Mouse (Mus musculus) right cerebral cortex, adult 18-20 months (tissue): ENCODE measurements at regions not wholly inside any gene's neighbourhood (a gene's known extent, or its start where the extent isn't known, plus 50 kb on each side); places are given as distances from the start of the nearest gene placed in this dataset.

Source experiments
- DNase-seq: peaks from one replicate; pipeline ENCODE4 v3.0.0; 2022; ENCODE audit warnings: mixed read lengths

DNA sequence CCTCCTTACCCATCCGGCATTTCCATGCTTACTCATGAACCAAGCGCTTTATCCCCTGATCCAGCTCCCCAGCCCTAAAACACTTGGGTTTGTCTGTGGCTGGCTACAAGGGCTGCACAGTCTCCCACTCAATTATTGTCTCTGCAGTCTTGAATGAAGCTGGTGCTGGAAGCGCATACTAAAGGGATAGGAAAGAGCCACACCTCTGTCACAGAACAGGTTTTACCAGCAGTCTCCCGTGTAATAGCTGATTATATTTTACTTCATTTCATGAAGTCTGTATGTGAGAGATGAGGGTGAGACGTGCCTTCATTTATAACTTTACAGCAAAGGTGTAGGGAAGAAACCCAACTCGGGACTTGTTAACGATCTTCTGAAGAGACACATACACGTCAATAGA, 167.0 kb upstream of the Adgrl2 start:
- DNase-seq = no peak

DNA sequence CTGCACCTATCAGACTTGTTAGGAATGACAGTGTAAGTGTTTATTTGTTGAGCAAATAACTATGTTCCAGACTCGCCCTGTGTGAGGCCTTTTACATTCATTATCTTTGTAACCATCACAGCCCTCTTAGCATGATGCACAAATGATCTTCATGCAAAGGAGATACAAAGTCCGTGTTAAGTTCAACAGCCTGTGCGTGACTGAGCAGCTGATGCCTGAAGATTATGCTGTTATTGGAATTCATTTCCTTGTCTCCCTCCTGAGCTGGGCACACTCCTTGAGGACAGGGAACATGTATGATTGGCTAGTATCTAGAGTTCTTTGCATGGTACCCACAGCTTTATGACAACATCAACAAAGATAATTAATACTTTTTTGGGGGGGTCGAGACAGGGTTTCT, 162.0 kb upstream of the Adgrl2 start:
- DNase-seq = no peak

GRCm38 (mm10) chr3:149150796-149151195, 160.4 kb upstream of the Adgrl2 start:
- no peak for DNase-seq

GRCm38 (mm10) chr3:149148608-149149007, 158.3 kb upstream of the Adgrl2 start:
- DNase-seq = no peak

GRCm38 (mm10) chr3:149147916-149148315, 157.6 kb upstream of the Adgrl2 start:
- DNase-seq = no peak

DNA sequence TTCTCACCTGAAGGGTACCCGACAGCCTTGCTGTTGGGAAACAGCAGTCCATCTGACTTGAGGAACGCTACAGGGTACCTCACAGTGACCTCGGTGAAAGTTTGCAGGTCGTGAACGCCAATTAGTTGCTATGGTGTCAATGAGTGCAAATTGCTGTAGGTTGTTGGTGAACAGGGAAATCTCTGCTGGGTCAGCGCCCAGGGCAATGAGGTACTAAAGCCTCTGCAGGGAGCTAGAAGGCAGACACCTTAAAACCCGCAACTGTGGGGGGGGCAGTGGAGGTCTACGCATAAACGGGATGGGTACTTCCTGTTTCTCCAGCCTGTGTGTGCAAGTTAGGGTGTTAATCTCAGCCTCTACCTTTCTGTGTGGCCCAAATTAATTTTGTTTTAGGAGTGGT, 156.3 kb upstream of the Adgrl2 start:
- DNase-seq = no peak

- DNase-seq = no peak
Observed at GRCm38 (mm10) chr3:149140461-149140860, 150.1 kb upstream of the Adgrl2 start.

DNA sequence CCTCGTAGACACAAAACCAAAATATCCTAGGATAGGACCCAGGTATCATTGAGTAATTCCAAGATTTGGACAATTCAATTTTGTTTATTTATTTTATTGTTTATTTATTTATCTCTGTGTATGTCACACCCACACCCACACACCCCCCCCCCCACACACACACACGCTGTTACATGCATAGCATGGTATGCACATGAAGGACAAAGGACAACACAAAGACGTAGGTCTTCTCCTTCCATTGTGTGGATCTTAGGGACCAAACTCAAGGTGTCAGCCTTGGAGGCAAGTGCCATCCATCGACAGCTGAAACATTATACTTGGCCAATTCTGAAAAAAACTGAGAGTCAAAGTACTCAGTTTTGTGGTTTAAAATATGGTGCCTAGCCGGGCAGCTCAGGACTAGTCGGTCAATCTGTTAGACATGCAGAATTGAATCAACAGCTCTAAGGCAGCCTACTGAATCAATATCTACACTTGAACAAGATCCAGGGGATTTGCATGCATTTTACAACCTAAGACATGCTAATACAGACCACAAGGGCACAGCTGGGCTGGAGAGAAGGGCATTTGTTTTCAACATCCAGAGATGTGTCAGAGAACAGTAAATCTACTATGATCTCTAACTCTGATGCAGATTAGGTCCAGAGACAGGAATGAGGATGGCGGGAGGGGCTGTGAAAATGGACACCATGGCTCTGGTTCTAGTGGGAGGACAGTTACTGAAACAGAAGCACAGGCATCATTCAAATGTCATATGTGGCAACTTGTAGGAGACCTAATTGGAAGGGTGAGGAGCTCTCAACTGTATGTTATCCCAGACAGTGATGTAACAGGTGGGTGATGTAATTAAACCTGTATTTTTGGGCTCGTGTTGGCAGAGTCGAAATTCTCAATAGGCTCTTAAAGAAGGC, 143.9 kb upstream of the Adgrl2 start:
- DNase-seq = no peak

GRCm38 (mm10) chr3:149118806-149119205, 128.5 kb upstream of the Adgrl2 start:
- DNase-seq = no peak

DNA sequence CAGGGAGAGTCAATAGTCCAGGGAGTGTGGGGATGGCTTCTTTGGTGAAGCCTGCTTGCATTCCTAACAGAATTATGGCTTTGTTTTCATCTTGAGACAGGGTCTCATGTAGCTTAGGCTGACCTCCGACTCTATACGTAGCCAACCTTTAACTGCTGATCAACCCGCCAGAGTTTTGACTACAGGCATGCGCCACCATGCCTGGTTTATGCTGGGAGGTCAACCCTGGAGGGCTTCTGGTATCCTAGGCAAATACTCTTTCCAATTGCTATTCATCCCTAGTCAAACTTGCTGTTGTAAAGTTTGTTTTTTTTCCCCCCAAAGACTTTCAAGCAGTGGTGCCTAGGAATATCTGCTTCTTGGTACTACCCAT, 127.3 kb upstream of the Adgrl2 start:
- DNase-seq = no peak

DNA sequence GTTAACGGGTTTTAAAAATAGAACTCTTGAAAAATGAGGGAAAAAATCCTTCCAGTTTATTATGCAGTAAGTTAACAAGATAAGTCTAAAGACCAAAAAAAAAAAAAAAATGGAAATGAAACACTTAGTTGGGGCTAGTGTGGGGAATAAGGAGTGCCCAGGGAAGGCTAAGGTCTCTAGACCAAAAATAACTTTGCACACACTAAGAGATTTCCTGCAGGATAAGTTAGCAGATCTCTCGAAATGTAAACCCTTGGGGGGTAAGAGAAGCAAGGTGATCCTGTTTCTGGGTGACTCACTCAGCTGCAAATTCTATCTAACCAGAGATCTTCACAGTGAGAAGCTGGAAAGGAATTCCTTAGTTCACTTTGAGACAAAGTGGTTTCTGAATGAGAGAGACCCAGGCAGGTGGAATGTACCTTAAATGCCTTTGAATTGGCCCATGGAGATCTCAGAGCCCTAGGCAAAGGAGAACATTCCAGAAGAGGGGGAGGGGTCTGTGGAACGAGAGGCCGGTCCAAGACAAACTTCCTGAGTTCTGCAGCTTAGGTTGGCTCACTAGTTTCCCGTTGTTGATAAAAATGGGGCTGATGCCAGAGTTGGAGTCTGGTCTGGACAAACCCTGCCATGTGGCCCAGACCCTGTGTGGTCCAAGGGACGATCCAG, 126.8 kb upstream of the Adgrl2 start:
- DNase-seq = no peak

GRCm38 (mm10) chr3:149116604-149117003, 126.2 kb upstream of the Adgrl2 start:
- no peak for DNase-seq

DNA sequence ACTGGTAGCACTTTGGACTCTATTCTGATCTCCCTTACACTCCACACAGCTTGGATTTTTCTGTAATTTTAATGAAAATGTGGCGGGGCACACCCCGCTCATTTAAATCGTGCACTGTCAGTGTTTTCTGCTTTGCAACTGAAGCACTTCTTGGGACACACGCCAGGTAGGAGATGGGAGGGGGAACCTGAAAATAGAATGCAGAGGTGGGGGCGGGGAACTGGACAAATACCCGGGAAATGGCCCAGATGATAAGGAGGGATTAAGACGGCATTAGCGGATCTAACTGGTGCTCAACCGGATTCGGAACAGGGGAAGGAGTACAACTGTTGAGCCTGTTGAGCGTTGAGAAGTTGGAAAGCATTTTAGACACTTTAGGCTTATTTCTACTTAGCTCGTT, 125.5 kb upstream of the Adgrl2 start:
- no peak for DNase-seq

DNA sequence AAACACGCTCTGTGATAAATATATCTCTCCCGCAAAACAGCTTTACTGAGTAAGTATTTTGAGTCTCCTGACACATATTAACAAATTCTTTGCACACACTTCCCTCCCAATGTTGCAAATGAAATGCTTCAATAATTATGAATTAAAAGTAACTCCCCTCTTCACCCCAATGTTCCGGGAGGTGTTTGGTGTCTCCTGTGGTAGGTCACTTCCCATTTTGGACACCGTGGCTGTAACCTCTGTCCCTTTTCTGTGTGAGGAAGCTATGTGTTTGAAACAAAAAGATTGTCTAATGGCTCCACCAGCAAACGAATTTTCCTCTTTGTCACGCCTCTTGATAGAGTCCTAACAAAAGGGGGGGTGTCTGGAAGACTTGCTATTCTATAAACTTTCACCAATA, 122.5 kb upstream of the Adgrl2 start:
- no peak for DNase-seq

GRCm38 (mm10) chr3:149111529-149112439, 121.4 kb upstream of the Adgrl2 start:
- no peak for DNase-seq

GRCm38 (mm10) chr3:149110831-149111230, 120.5 kb upstream of the Adgrl2 start:
- DNase-seq = no peak

- DNase-seq = no peak
Observed at GRCm38 (mm10) chr3:149105709-149106450, 115.5 kb upstream of the Adgrl2 start.

- DNase-seq = no peak
Observed at GRCm38 (mm10) chr3:149105181-149105580, 114.8 kb upstream of the Adgrl2 start.

DNA sequence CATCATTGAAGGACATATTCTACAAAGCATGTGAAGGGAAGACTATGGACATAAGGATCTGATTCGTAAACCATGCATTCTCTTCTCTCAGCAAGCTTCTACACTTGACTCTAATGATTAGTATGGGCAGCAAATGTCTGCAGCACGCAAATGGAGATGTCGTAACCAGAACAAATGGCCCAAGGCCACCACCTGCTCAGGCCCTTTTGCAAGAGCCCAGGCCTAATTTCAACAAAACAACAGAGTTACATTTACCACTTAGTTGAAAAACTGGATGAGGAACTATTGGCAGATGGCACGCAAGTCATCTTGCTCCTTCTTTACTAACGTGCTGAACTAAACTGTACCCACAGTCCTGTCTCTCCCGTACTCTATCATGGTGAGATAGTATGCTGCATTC, 113.7 kb upstream of the Adgrl2 start:
- DNase-seq = no peak

DNA sequence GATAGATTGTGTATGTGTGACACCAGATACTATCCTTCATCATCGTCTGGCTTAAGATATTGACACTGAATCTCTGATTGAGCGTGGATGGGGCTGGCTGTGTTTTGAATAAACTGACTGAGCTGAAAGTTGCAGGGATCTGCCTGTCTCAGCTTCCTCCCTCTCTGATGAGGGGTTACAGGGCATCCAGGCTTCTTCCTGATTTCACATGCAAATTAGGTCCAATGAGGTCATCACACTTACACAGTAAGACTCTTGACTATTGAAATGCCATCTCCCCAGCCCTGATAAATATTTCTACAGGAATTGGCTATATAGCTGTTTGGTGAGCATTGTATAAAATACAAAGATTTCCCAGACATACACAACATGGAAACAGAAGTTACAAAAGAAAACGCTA, 113.1 kb upstream of the Adgrl2 start:
- no peak for DNase-seq

GRCm38 (mm10) chr3:149102846-149103245, 112.5 kb upstream of the Adgrl2 start:
- DNase-seq = no peak

GRCm38 (mm10) chr3:149101785-149102184, 111.4 kb upstream of the Adgrl2 start:
- DNase-seq = no peak

GRCm38 (mm10) chr3:149098764-149099163, 108.4 kb upstream of the Adgrl2 start:
- DNase-seq = no peak
